Mouse (Mus musculus): ENCODE measurements at regions not wholly inside any gene's neighbourhood (a gene's known extent, or its start where the extent isn't known, plus 50 kb on each side); places are given as distances from the start of the nearest gene placed in this dataset.

DNA sequence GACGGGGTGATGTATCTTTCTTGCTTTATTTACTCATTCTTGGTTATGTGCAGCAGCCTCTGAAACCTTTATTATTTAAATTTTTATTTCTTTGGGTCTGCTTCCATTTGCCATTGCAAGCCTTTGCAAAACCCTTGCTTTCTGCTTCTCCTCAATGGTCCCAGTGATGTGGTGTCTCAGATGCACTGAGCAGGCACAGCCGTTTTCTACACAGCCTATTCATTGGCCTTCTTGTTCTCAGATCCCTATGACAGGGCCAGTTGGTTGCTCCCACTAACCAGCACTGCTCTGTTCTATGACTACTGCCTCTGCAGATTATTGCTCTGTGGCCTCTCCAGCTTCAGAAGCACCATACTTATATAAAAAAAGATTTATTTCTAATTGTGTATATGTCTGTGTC lies 116.6 kb downstream of the Cavin4 start:
- TF ChIP-seq POLR2A (IDR thresholded peaks at IDR 0.05; ENCODE audit: insufficient read depth, low read depth, low read length), result no peak
- TF ChIP-seq CTCF (IDR thresholded peaks at IDR 0.05), result no peak

Measured in heart, adult 2 months (tissue).